Mouse (Mus musculus) liver, embryonic 14.5 days (tissue): ENCODE data around the gene Ltbp1. TPM values are rescaled to one million over a fixed set of nuclear protein-coding genes. Genes with fewer than 3 reads are reported as not detected.

Experiments
- ATAC-seq: fragments of 200-750 bp; cut with Nextera tagmentation; 2 replicates; pipeline ENCODE4 v1.8.0; 2017; ENCODE audit warnings: moderate number of reproducible peaks, mild to moderate bottlenecking, moderate library complexity; ENCODE audit not compliant: insufficient read depth
- DNase-seq, 3 experiments: peaks; one replicate each; pipeline ENCODE4 v3.0.0-alpha.2; 2012 to 2013; ENCODE audit warnings: low read depth in 3 of 3, low spot score in 3 of 3
- H3K27ac ChIP-seq: fragments of 300-500 bp; sonication (generic); 2 replicates; pipeline ENCODE4 v1.5.1; 2014; ENCODE audit warnings: moderate library complexity, mild to moderate bottlenecking, control low read depth, inconsistent platforms
- H3K27me3 ChIP-seq: fragments of 300-500 bp; sonication (generic); 2 replicates; pipeline ENCODE4 v1.6.1; 2014; ENCODE audit warnings: mild to moderate bottlenecking, low read length, moderate library complexity; ENCODE audit not compliant: control insufficient read depth, insufficient read depth
- H3K36me3 ChIP-seq: fragments of 300-500 bp; sonication (generic); replicated peaks from 2 replicates; pipeline ENCODE4 v1.6.1; 2014; ENCODE audit warnings: low read depth; ENCODE audit not compliant: control insufficient read depth, insufficient read depth
- H3K4me1 ChIP-seq, 2 experiments: fragments of 200-500 bp in 1 of 2; fragments of 300-500 bp in 1 of 2; sonication (generic) in 1 of 2; replicated peaks; 2 replicates each; pipeline ENCODE4 v1.6.1; 2012 to 2014; ENCODE audit warnings: antibody characterized with exemption in 1 of 2, inconsistent platforms in 1 of 2, low read length in 1 of 2; ENCODE audit not compliant: control insufficient read depth in 2 of 2, insufficient read depth in 2 of 2
- H3K4me2 ChIP-seq: fragments of 300-500 bp; sonication (generic); 2 replicates; pipeline ENCODE4 v1.6.1; 2014; ENCODE audit warnings: low read depth, mild to moderate bottlenecking, control low read depth, moderate library complexity
- H3K4me3 ChIP-seq, 2 experiments: fragments of 200-500 bp in 1 of 2; fragments of 300-500 bp in 1 of 2; sonication (generic) in 1 of 2; 2 replicates each; pipeline ENCODE4 v1.5.1; 2012 to 2014; ENCODE audit warnings: low read depth in 2 of 2, low read length in 2 of 2, mild to moderate bottlenecking in 2 of 2, control low read depth in 1 of 2, inconsistent platforms in 1 of 2, moderate library complexity in 1 of 2; ENCODE audit not compliant: insufficient read depth in 1 of 2
- H3K9ac ChIP-seq: fragments of 300-500 bp; sonication (generic); replicated peaks from 2 replicates; pipeline ENCODE4 v1.6.1; 2014; ENCODE audit warnings: mild to moderate bottlenecking, control low read depth, moderate library complexity
- H3K9me3 ChIP-seq: fragments of 300-500 bp; sonication (generic); 2 replicates; pipeline ENCODE4 v1.6.1; 2016; ENCODE audit warnings: low read length, mixed read lengths; ENCODE audit not compliant: control insufficient read depth
- CTCF ChIP-seq: IDR thresholded peaks from 2 replicates; pipeline ENCODE4 v1.5.1; 2016; ENCODE audit warnings: antibody characterized with exemption, low read depth, control low read depth
- EP300 ChIP-seq: IDR thresholded peaks from 2 replicates; pipeline ENCODE4 v1.6.1; 2016; ENCODE audit warnings: antibody characterized with exemption, low read depth
- WGBS: fragments of 180-500 bp; shearing (Covaris S2); extraction: QIAGEN DNeasy Blood & Tissue Kit; methylation state at CpG from one replicate; pipeline ENCODE4 v1.1.7; 2014; ENCODE audit not compliant: insufficient replicate concordance; 5-methylcytosine and 5-hydroxymethylcytosine counted together
- polyA plus RNA-seq, 2 experiments: library from polyadenylated mRNA; depleted of rRNA in 1 of 2; stranded (reverse) in 1 of 2; unstranded in 1 of 2; fragments of >200 nt; fragmentation: Nextera tagmentation in 1 of 2; extraction: Ambion mirVana in 1 of 2; gene quantifications; 2 replicates each; pipeline versions ENCODE4 v1.2.1 to v1.2.3; 2012 to 2014

Gene Ltbp1
- polyA plus RNA-seq, 2 experiments: 1.9 to 2.2 TPM

DNA sequence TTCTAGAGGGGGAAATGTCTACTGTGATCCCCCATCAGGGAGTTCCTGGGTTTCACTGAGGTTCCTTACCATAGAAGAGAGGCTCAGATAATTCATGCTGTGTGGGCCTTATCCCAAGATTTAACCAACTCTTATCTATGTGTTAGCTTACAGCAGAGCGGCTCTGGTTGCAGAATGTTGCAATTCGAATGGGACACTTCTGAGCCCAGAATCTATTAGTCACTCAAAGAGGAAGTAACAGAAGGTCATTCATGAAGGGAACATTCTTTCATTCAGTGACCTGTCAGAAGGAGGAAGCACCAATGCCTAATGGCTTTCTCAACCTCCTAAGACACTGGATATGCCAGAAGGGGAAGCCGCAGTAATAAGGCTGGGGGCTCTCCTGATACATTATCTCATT, 114.1 kb downstream of the Ltbp1 start:
- TF ChIP-seq EP300: no peak
- no peak for TF ChIP-seq CTCF
- H3K36me3 ChIP-seq: no peaks in the 10 kb centered on the region
- H3K4me2 ChIP-seq: no peak overlapping the region
- DNase-seq (peak in 1 of 3 experiments; percentile 37), ATAC-seq (no peak)
- no peak overlapping the region for H3K27ac ChIP-seq
- no peak overlapping the region for H3K4me3 ChIP-seq
- no peak overlapping the region for H3K9ac ChIP-seq
- 12% methylated on average over 3 of the region's 3 CpGs for WGBS
- H3K9me3 ChIP-seq: no peaks in the 10 kb centered on the region
- peaks cover 0 to 5% of the 10 kb centered on the region in 2 experiments; a peak in 1 of 4 replicates for H3K4me1 ChIP-seq
- no peaks in the 10 kb centered on the region for H3K27me3 ChIP-seq

DNA sequence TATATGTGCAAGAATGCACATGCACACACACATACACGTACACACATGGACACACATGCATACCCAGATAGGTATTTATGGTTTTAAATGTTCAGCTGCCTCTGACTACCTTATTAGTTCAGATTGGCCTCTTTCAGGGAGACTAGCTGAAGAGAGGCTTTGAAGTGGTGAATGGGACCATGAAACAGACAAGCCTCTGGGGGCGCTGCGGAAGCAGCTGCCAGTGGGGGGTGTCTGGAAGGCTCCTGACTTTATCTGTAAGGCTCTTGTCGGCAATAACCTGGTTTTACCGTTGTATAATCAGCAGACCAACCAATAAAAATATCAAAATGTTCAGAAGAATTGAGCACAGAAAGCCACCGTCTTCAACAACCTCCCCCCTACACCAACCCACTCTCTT, 114.7 kb downstream of the Ltbp1 start:
- H3K4me2 ChIP-seq: no peak overlapping the region
- ATAC-seq (no peak), DNase-seq (no peak)
- H3K4me3 ChIP-seq: no peak overlapping the region
- H3K27ac ChIP-seq: no peak overlapping the region
- TF ChIP-seq CTCF: no peak
- TF ChIP-seq EP300: no peak
- no peak overlapping the region for H3K9ac ChIP-seq
- no peaks in the 10 kb centered on the region for H3K27me3 ChIP-seq
- H3K4me1 ChIP-seq: peaks cover 0 to 5% of the 10 kb centered on the region in 2 experiments; a peak in 1 of 4 replicates
- 55% methylated on average over 6 of the region's 6 CpGs for WGBS
- H3K36me3 ChIP-seq: no peaks in the 10 kb centered on the region
- no peaks in the 10 kb centered on the region for H3K9me3 ChIP-seq

DNA sequence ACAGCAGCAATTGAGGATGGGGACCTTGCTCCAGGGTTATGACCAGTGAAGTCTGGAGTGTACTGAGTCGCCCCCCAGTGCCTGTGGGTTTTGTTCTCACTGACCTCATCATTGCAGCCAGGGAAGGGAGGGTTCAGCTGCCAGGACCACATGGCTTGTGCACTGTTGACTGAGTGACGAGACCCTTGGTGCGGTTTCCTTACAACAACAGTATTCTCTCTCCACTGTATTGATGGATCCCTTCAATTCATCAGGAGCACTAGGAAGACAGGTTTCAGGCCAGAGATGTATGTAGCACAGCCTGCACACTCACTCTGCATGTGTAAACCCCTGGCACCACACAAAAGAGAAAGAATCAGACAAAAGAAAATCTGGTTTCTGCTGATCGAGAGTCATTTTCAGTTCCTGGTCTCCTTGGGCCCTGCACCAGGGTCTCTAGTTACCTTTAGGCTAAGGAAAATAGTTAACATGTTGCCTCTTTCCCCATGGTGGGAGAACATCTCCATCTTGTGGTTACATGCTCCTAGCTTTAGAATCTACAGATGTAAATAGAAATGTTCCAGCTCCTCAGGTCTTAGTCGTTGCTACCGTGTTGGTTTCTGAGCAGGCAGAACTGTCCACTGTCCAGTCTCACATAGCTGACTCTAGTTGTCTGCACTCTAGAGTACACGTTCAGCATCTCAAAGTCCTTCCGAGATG, 117.4 kb downstream of the Ltbp1 start:
- Histone ChIP-seq H3K4me3 (no peak overlapping the region), H3K9me3 (no peaks in the 10 kb centered on the region), H3K9ac (no peak overlapping the region), H3K4me2 (no peak overlapping the region), H3K4me1 (peaks cover 0 to 5% of the 10 kb centered on the region in 2 experiments; a peak in 1 of 4 replicates), H3K27ac (no peak overlapping the region), H3K27me3 (no peaks in the 10 kb centered on the region), H3K36me3 (no peaks in the 10 kb centered on the region)
- ATAC-seq (no peak), DNase-seq (no peak)
- 61% methylated on average over 8 of the region's 8 CpGs for WGBS
- TF ChIP-seq CTCF (no peak), EP300 (no peak)

DNA sequence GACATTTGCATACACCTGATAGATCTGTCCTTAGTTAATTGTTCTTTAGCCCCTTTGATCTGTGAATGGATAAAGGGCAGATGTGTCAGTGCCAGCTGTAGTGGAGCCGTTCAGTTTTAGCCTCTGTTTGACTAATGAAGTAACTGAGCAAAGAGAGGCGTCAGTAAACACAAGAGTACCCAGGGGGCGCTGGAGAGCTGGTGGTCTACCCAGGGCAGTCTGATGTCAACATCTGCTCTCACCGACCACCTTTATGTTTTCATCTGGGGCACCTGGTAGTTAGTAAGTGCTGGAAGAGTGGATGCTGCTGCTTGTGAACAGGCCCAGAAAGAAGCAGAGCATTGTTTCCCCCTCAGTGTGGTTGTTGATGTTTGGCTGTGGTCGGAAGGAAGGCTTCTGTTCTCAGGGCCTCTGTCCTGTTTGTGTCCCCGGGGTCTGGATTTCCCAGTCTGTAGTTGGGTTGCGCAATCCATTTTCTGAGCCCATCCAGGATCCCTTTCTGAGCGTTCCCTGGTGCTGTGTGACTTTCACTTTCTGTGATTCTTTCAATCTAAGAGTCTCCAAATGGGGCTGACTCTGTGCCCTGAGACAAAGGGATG, 123.1 kb downstream of the Ltbp1 start:
- WGBS: 32% methylated on average over 8 of the region's 8 CpGs
- no peaks in the 10 kb centered on the region for H3K36me3 ChIP-seq
- DNase-seq: no peak
- no peaks in the 10 kb centered on the region; a peak in 1 of 4 replicates for H3K4me1 ChIP-seq
- ATAC-seq: no peak
- no peak overlapping the region for H3K27ac ChIP-seq
- no peaks in the 10 kb centered on the region for H3K27me3 ChIP-seq
- TF ChIP-seq CTCF (peak; percentile 62), EP300 (no peak)
- H3K9me3 ChIP-seq: no peaks in the 10 kb centered on the region
- H3K4me3 ChIP-seq: no peak overlapping the region
- H3K4me2 ChIP-seq: no peak overlapping the region
- H3K9ac ChIP-seq: no peak overlapping the region

DNA sequence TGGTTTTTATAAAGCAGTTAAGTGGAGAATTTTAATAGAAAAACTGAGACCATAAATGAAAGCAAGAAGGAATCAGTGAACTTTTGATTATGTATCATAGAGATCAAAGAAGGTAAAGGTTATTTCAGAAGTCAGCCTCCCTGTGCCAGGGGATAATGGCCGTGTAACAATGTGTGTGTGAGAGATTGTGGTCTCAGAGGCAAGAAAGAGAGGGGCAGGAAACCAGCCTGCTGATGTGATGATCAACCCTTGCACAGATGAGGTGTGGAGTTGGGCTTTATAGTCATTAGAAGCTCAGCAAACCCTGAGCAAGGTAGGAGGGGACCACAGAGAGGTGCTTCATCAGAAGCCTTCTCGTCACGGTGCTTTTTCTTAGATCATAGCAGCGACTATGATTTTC, 128.6 kb downstream of the Ltbp1 start:
- H3K4me2 ChIP-seq: no peak overlapping the region
- no peak overlapping the region for H3K4me3 ChIP-seq
- no peaks in the 10 kb centered on the region for H3K27me3 ChIP-seq
- ATAC-seq (no peak), DNase-seq (no peak)
- no peak for TF ChIP-seq CTCF
- TF ChIP-seq EP300: no peak
- H3K36me3 ChIP-seq: no peaks in the 10 kb centered on the region
- no peaks in the 10 kb centered on the region for H3K9me3 ChIP-seq
- no peak overlapping the region for H3K9ac ChIP-seq
- H3K4me1 ChIP-seq: peaks cover 0 to 3% of the 10 kb centered on the region in 2 experiments; a peak in 1 of 4 replicates
- no peak overlapping the region for H3K27ac ChIP-seq
- WGBS: 54% methylated on average over 4 of the region's 4 CpGs
